Mouse (Mus musculus) cerebellum, adult 8-10 months (tissue): ENCODE data around the gene Serpina3m.
"Not testable (repeated sequence)": the region's sequence is repeated elsewhere in the genome, so short reads cannot be mapped to it uniquely, and the experiment has no call there.

Experiments used
- DNase-seq: peaks from one replicate; pipeline ENCODE4 v3.0.0; 2022

The Serpina3m gene

GRCm38 (mm10) chr12:104338226-104338625 lies at the start of gene Serpina3m, which contains the start of gene Serpina3k:
Serpina3m (plus strand) TSS chr12:104338486.
Serpina3k (plus strand) TSS chr12:104338486.
- DNase-seq, result not testable (repeated sequence)

- no peak for DNase-seq
Observed at GRCm38 (mm10) chr12:104289872-104290271, 48.4 kb upstream of the Serpina3m start.

- DNase-seq, result no peak
Observed at GRCm38 (mm10) chr12:104293963-104294362, 44.3 kb upstream of the Serpina3m start.

- no peak for DNase-seq
Observed at GRCm38 (mm10) chr12:104298049-104298448, 40.2 kb upstream of the Serpina3m start.

GRCm38 (mm10) chr12:104305991-104306390 lies 32.3 kb upstream of the Serpina3m start:
- no peak for DNase-seq

- DNase-seq, result no peak
Observed at GRCm38 (mm10) chr12:104314253-104314652, 24.0 kb upstream of the Serpina3m start, which contains the start of gene Serpina3j. Serpina3j (plus strand) TSS chr12:104314553.

GRCm38 (mm10) chr12:104322454-104322853 lies 15.8 kb upstream of the Serpina3m start:
- DNase-seq, result no peak

GRCm38 (mm10) chr12:104331701-104332100 lies 6.6 kb upstream of the Serpina3m start:
- no peak for DNase-seq

GRCm38 (mm10) chr12:104336873-104337272 lies 1.4 kb upstream of the Serpina3m start:
- DNase-seq, result not testable (repeated sequence)

- no peak for DNase-seq
Observed at GRCm38 (mm10) chr12:104338705-104339104, 419 bp downstream of the Serpina3m start.

- DNase-seq, result not testable (repeated sequence)
Observed at GRCm38 (mm10) chr12:104342489-104342888, 4.2 kb downstream of the Serpina3m start.

GRCm38 (mm10) chr12:104345181-104345580 lies 6.9 kb downstream of the Serpina3m start:
- no peak for DNase-seq

GRCm38 (mm10) chr12:104345707-104346106 lies 7.4 kb downstream of the Serpina3m start:
- no peak for DNase-seq

- no peak for DNase-seq
Observed at GRCm38 (mm10) chr12:104347091-104347490, 8.8 kb downstream of the Serpina3m start.

- peak; percentile 7 for DNase-seq
Observed at GRCm38 (mm10) chr12:104351812-104352211, 13.5 kb downstream of the Serpina3m start.

GRCm38 (mm10) chr12:104356006-104356405 lies 17.7 kb downstream of the Serpina3m start:
- no peak for DNase-seq

- DNase-seq, result no peak
Observed at GRCm38 (mm10) chr12:104369986-104370385, 31.7 kb downstream of the Serpina3m start.

- not testable (repeated sequence) for DNase-seq
Observed at GRCm38 (mm10) chr12:104377179-104377578, 38.9 kb downstream of the Serpina3m start.

GRCm38 (mm10) chr12:104378351-104378750 lies 40.1 kb downstream of the Serpina3m start:
- not testable (repeated sequence) for DNase-seq

GRCm38 (mm10) chr12:104378815-104379214 lies 40.5 kb downstream of the Serpina3m start:
- DNase-seq, result not testable (repeated sequence)

GRCm38 (mm10) chr12:104379856-104380255 lies 41.6 kb downstream of the Serpina3m start:
- DNase-seq, result no peak

GRCm38 (mm10) chr12:104381071-104381604 lies 42.9 kb downstream of the Serpina3m start:
- DNase-seq, result not testable (repeated sequence)

- DNase-seq, result not testable (repeated sequence)
Observed at GRCm38 (mm10) chr12:104385987-104386386, 47.7 kb downstream of the Serpina3m start.

- not testable (repeated sequence) for DNase-seq
Observed at GRCm38 (mm10) chr12:104386878-104387277, 48.6 kb downstream of the Serpina3m start.

GRCm38 (mm10) chr12:104388477-104388876 lies 50.2 kb downstream of the Serpina3m start:
- DNase-seq, result no peak
